Mouse (Mus musculus): Measurements from ENCODE around the gene Cox19. TPM values are rescaled to one million over a fixed set of nuclear protein-coding genes. Genes with fewer than 3 reads are reported as not detected.
"Not testable (repeated sequence)": the region's sequence is repeated elsewhere in the genome, so short reads cannot be mapped to it uniquely, and the experiment has no call there.

Cox19 gene
- polyA plus RNA-seq, 1 experiment from 2014 or later, result 155 TPM

- DNase-seq (ENCODE audit: low spot score) (peak; percentile 94), ATAC-seq (peak; percentile 91)
- H3K36me3 ChIP-seq (ENCODE audit: control insufficient read depth, insufficient read depth, low read length), result peaks cover 29% of the 10 kb centered on the region
- no peaks in the 10 kb centered on the region for H3K9me3 ChIP-seq (replicated peaks; ENCODE audit: control insufficient read depth, low read length)
- H3K4me2 ChIP-seq (ENCODE audit: low read length), result peak overlapping the region; percentile 98
- H3K27ac ChIP-seq (ENCODE audit: low read depth, low read length), result peak overlapping the region; percentile 76
- H3K4me1 ChIP-seq (ENCODE audit: control insufficient read depth, insufficient read depth, low read length), result peaks cover 8% of the 10 kb centered on the region
- peak overlapping the region; percentile 85 for H3K4me3 ChIP-seq (ENCODE audit: low read depth, low read length)
- no peaks in the 10 kb centered on the region for H3K27me3 ChIP-seq (replicated peaks; ENCODE audit: control insufficient read depth, insufficient read depth, low read length)
- peak overlapping the region; percentile 94 for H3K9ac ChIP-seq (ENCODE audit: low read length)
- WGBS, result under 1% methylated on average over 33 of the region's 33 CpGs
Measured at GRCm38 (mm10) chr5:139344687-139345363, 6.4 kb downstream of the Cox19 start.

GRCm38 (mm10) chr5:139344021-139344686 lies 7.1 kb downstream of the Cox19 start:
- peak; percentile 84 for ATAC-seq
- 8% methylated on average over 12 of the region's 12 CpGs for WGBS
- Histone ChIP-seq H3K4me2 (ENCODE audit: low read length) (peak overlapping the region; percentile 98), H3K27me3 (replicated peaks; ENCODE audit: control insufficient read depth, insufficient read depth, low read length) (no peaks in the 10 kb centered on the region), H3K4me1 (ENCODE audit: control insufficient read depth, insufficient read depth, low read length) (peaks cover 8% of the 10 kb centered on the region), H3K4me3 (ENCODE audit: low read depth, low read length) (peak overlapping the region; percentile 85), H3K9me3 (replicated peaks; ENCODE audit: control insufficient read depth, low read length) (no peaks in the 10 kb centered on the region), H3K36me3 (ENCODE audit: control insufficient read depth, insufficient read depth, low read length) (peaks cover 35% of the 10 kb centered on the region), H3K9ac (ENCODE audit: low read length) (peak overlapping the region; percentile 94), H3K27ac (ENCODE audit: low read depth, low read length) (peak overlapping the region; percentile 76; the same call in 1 of the 2 replicates)
- peak; percentile 86 for DNase-seq (ENCODE audit: low spot score)

GRCm38 (mm10) chr5:139338891-139339290 lies 12.3 kb downstream of the Cox19 start:
- WGBS, result 86% methylated on average over 11 of the region's 11 CpGs
- Histone ChIP-seq H3K27me3 (replicated peaks; ENCODE audit: control insufficient read depth, insufficient read depth, low read length) (no peaks in the 10 kb centered on the region), H3K36me3 (ENCODE audit: control insufficient read depth, insufficient read depth, low read length) (peaks cover 78% of the 10 kb centered on the region), H3K4me3 (ENCODE audit: low read depth, low read length) (no peak overlapping the region), H3K27ac (ENCODE audit: low read depth, low read length) (no peak overlapping the region), H3K4me2 (ENCODE audit: low read length) (no peak overlapping the region), H3K4me1 (ENCODE audit: control insufficient read depth, insufficient read depth, low read length) (peaks cover 3% of the 10 kb centered on the region), H3K9me3 (replicated peaks; ENCODE audit: control insufficient read depth, low read length) (no peaks in the 10 kb centered on the region), H3K9ac (ENCODE audit: low read length) (no peak overlapping the region)
- ATAC-seq (no peak), DNase-seq (ENCODE audit: low spot score) (no peak)

GRCm38 (mm10) chr5:139338403-139338802 lies 12.8 kb downstream of the Cox19 start:
- H3K27ac ChIP-seq (ENCODE audit: low read depth, low read length), result no peak overlapping the region
- H3K27me3 ChIP-seq (replicated peaks; ENCODE audit: control insufficient read depth, insufficient read depth, low read length), result no peaks in the 10 kb centered on the region
- WGBS, result 89% methylated on average over 3 of the region's 3 CpGs
- no peak overlapping the region for H3K9ac ChIP-seq (ENCODE audit: low read length)
- no peaks in the 10 kb centered on the region for H3K9me3 ChIP-seq (replicated peaks; ENCODE audit: control insufficient read depth, low read length)
- ATAC-seq, result no peak
- DNase-seq (ENCODE audit: low spot score), result no peak
- H3K4me2 ChIP-seq (ENCODE audit: low read length), result no peak overlapping the region
- peaks cover 78% of the 10 kb centered on the region for H3K36me3 ChIP-seq (ENCODE audit: control insufficient read depth, insufficient read depth, low read length)
- H3K4me1 ChIP-seq (ENCODE audit: control insufficient read depth, insufficient read depth, low read length), result no peaks in the 10 kb centered on the region
- no peak overlapping the region for H3K4me3 ChIP-seq (ENCODE audit: low read depth, low read length)

- peaks cover 76% of the 10 kb centered on the region for H3K36me3 ChIP-seq (ENCODE audit: control insufficient read depth, insufficient read depth, low read length)
- no peak for DNase-seq (ENCODE audit: low spot score)
Measured at GRCm38 (mm10) chr5:139337826-139338370, 13.3 kb downstream of the Cox19 start.

GRCm38 (mm10) chr5:139335634-139336033 lies 15.6 kb downstream of the Cox19 start:
- Histone ChIP-seq H3K27me3 (replicated peaks; ENCODE audit: control insufficient read depth, insufficient read depth, low read length) (no peaks in the 10 kb centered on the region), H3K9me3 (replicated peaks; ENCODE audit: control insufficient read depth, low read length) (no peaks in the 10 kb centered on the region), H3K27ac (ENCODE audit: low read depth, low read length) (no peak overlapping the region), H3K4me2 (ENCODE audit: low read length) (no peak overlapping the region), H3K9ac (ENCODE audit: low read length) (no peak overlapping the region), H3K36me3 (ENCODE audit: control insufficient read depth, insufficient read depth, low read length) (peaks cover 57% of the 10 kb centered on the region), H3K4me1 (ENCODE audit: control insufficient read depth, insufficient read depth, low read length) (no peaks in the 10 kb centered on the region), H3K4me3 (ENCODE audit: low read depth, low read length) (no peak overlapping the region)
- ATAC-seq (peak; percentile 38; the same call in 1 of the 2 replicates), DNase-seq (ENCODE audit: low spot score) (no peak)
- 88% methylated on average over 4 of the region's 4 CpGs for WGBS

More at GRCm38 (mm10) chr5:139337826-139338370, 13.3 kb downstream of the Cox19 start:
- no peaks in the 10 kb centered on the region for H3K9me3 ChIP-seq (replicated peaks; ENCODE audit: control insufficient read depth, low read length)
- H3K27ac ChIP-seq (ENCODE audit: low read depth, low read length), result no peak overlapping the region
- WGBS, result 85% methylated on average over 13 of the region's 13 CpGs
- no peak for ATAC-seq
- no peaks in the 10 kb centered on the region for H3K4me1 ChIP-seq (ENCODE audit: control insufficient read depth, insufficient read depth, low read length)
- H3K27me3 ChIP-seq (replicated peaks; ENCODE audit: control insufficient read depth, insufficient read depth, low read length), result no peaks in the 10 kb centered on the region
- no peak overlapping the region for H3K9ac ChIP-seq (ENCODE audit: low read length)
- no peak overlapping the region for H3K4me3 ChIP-seq (ENCODE audit: low read depth, low read length)
- H3K4me2 ChIP-seq (ENCODE audit: low read length), result no peak overlapping the region

- not testable (repeated sequence) for H3K4me3 ChIP-seq (ENCODE audit: low read depth, low read length); H3K27ac ChIP-seq (ENCODE audit: low read depth, low read length); H3K4me1 ChIP-seq (ENCODE audit: control insufficient read depth, insufficient read depth, low read length); H3K27me3 ChIP-seq (replicated peaks; ENCODE audit: control insufficient read depth, insufficient read depth, low read length); DNase-seq (ENCODE audit: low spot score); ATAC-seq; H3K9ac ChIP-seq (ENCODE audit: low read length); H3K4me2 ChIP-seq (ENCODE audit: low read length); H3K9me3 ChIP-seq (replicated peaks; ENCODE audit: control insufficient read depth, low read length)
- WGBS, result 84% methylated on average over 10 of the region's 10 CpGs
- H3K36me3 ChIP-seq (ENCODE audit: control insufficient read depth, insufficient read depth, low read length), result peaks cover 45% of the 10 kb centered on the region
Measured at GRCm38 (mm10) chr5:139334394-139334793, 16.8 kb downstream of the Cox19 start.

GRCm38 (mm10) chr5:139333301-139334013 lies 17.8 kb downstream of the Cox19 start:
- no peaks in the 10 kb centered on the region for H3K27me3 ChIP-seq (replicated peaks; ENCODE audit: control insufficient read depth, insufficient read depth, low read length)
- no peak overlapping the region for H3K9ac ChIP-seq (ENCODE audit: low read length)
- H3K36me3 ChIP-seq (ENCODE audit: control insufficient read depth, insufficient read depth, low read length), result peaks cover 36% of the 10 kb centered on the region
- DNase-seq (ENCODE audit: low spot score) (no peak), ATAC-seq (no peak)
- no peak overlapping the region for H3K4me2 ChIP-seq (ENCODE audit: low read length)
- H3K4me3 ChIP-seq (ENCODE audit: low read depth, low read length), result no peak overlapping the region
- no peaks in the 10 kb centered on the region for H3K4me1 ChIP-seq (ENCODE audit: control insufficient read depth, insufficient read depth, low read length)
- no peaks in the 10 kb centered on the region for H3K9me3 ChIP-seq (replicated peaks; ENCODE audit: control insufficient read depth, low read length)
- 85% methylated on average over 16 of the region's 16 CpGs for WGBS
- no peak overlapping the region for H3K27ac ChIP-seq (ENCODE audit: low read depth, low read length)
